Mouse (Mus musculus) liver, postnatal 0 days (tissue): Measurements from ENCODE around the gene Gm29797.

ENCODE experiments used
- CTCF ChIP-seq: sonication (generic); IDR thresholded peaks from 2 replicates; pipeline ENCODE4 v1.5.1; 2016; ENCODE audit warnings: antibody characterized with exemption, low read depth
- EP300 ChIP-seq: IDR thresholded peaks from 2 replicates; pipeline ENCODE4 v1.6.1; 2016; ENCODE audit warnings: antibody characterized with exemption, low read depth, mild to moderate bottlenecking

GRCm38 (mm10) chr2:181653523-181653922, 3.3 kb upstream of the Gm29797 start:
- TF ChIP-seq CTCF, result no peak
- no peak for TF ChIP-seq EP300
